Mouse (Mus musculus) adrenal gland, postnatal 14 days (tissue): Measurements from ENCODE around the gene Dennd1b. TPM values are rescaled to one million over a fixed set of nuclear protein-coding genes. Genes with fewer than 3 reads are reported as not detected.

ENCODE experiments used
- DNase-seq: peaks from one replicate; pipeline ENCODE4 v3.0.0; 2021; ENCODE audit warnings: mixed read lengths
- total RNA-seq: library from RNA; stranded (reverse); gene quantifications from 2 replicates; pipeline ENCODE4 v1.2.3, GENCODE M21; 2021

The Dennd1b gene
- total RNA-seq, 1 experiment from 2014 or later, result 19.3 TPM

DNA sequence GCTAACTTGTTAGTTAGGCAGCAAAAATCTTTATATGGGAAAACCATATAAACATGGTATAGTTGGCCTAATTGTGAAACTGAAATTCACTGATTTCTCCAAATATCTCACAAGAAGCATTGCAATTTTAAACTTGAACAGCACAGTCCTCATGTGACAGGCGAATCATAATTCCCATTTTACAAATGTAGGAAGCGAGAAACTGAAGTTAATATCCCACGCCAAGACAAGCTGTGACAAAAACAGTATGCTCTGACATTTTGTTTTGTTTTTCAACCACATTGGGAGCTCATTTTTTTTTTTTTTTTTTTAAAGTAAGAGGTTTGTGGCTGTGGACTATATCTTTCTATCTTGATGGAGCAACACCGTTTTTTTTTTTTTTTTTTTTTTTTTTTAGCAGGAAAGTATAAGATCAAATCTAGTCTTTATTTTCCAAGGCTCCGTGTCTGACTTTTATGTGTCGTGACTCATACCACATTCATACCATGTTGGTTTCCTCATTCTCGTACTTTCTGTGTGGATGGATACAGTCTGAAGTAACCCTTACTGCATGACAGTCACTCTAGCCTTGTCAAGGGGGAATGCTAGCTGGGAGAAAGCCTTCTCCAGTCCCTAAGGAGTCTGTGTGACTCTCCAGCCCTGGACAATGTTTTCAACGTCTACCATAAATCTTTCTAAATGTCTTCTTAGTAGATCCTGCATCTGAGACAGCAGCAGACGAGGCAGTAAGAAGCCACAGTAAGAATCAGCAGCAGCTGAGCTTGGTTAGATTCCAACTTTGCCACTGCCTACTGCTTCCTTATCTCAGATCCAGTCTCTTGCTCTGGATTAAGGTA, 751 bp upstream of the Dennd1b start:
- peak; percentile 22 for DNase-seq

DNA sequence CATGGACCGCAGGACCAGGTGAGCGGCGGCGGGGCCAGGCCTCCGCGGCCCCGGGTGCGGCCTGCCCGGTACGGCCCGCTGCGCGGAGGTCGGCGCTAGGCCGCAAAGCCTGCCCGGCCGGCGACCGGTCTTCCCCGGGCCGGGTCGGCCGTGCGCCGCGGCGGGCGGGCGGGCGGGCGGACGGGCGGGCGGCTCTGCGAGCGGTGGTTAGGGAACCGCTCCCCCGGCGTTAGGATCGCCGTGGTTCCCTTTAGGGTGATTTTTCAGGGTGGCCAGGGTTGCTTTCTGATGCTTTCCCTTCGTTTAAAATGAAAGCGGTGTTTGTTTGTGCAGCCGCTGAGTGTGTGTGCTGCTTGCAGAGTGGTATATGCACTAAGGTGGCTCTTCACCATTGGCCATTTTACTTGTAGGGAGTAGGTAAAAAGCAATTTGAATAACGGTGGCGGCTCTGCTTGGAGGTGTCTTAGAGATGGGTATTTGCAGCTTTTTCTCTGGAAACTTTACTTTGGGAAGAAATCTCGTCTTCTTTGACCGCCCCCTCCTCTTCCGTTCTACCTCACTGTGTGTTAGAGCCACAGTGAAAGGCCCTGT, 728 bp downstream of the Dennd1b start:
- peak; percentile 61 for DNase-seq

DNA sequence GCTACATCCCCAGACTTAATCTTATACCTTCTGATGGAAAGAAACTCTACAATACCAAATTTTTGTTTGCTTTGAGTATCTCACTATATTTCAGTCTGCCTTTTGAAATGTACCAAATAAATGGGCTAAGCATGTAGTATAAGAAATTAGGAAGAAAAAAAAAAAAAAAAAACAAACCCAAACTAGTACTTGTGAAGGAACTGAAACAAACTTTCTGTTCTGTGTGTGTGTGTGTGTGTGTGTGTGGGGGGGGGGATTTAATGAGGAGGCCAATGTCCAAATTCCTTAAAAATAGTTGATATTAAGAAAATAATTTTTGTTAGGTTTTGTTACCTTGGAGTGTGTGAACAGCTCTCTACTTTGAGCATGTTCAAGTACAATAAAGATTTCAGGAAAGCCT, 1.8 kb downstream of the Dennd1b start:
- DNase-seq, result no peak

DNA sequence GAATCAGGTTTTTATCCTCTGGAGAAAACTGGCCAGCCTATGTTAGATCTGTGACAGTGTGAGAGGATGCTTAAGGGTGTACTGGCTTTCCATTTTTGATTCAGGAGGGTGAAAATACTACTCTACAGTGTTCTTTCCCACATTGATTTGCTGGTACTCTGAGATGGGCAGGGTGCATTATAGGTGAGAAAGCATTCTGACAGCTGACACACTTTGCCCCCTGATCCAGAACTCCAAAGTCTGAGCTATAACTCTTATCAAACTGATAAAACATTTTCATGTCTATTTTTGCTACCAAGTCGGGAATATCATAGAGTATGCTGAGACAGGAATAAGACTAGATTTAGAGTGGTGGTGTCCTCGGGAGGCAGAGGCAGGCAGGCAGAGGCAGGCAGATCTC, 2.3 kb downstream of the Dennd1b start:
- DNase-seq, result no peak

DNA sequence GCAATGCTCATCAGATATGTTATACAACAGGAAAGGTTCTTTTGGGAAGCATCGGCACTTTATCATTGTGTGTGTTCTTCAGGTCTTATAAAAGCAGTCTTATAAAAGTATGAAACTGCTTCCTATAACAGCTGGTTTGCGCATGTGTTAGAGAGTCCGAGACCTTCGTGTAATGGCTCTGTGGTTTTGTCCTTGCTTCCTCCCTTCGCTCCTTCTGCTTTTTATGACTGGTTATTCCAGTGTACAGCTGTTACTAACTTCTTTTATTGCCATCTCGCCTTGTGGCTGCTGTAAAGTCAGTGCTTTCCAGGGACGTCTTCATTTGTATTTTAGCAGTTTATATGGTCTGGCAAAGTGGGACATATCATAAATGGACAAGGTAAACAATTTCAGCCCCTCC, 4.2 kb downstream of the Dennd1b start:
- no peak for DNase-seq

DNA sequence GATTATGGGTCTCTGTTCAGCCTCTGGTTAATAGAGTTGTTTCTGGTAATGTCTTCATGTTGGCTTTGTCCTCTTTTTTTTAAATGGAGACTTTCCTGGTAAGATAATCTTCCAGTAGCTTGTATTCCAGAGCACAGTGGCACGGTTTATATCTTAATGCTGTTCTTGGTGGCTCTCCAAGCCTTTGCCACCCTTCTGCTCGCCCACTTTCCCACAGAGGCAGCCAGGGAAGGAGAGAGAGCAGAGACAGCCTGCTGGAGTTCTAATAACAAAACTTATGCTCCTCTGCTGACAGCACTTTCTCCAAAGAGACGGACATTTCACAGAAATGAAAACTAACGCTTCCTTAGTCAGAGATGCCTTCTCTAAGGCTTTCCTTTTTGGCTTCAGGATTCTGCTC, 6.8 kb downstream of the Dennd1b start:
- no peak for DNase-seq

DNA sequence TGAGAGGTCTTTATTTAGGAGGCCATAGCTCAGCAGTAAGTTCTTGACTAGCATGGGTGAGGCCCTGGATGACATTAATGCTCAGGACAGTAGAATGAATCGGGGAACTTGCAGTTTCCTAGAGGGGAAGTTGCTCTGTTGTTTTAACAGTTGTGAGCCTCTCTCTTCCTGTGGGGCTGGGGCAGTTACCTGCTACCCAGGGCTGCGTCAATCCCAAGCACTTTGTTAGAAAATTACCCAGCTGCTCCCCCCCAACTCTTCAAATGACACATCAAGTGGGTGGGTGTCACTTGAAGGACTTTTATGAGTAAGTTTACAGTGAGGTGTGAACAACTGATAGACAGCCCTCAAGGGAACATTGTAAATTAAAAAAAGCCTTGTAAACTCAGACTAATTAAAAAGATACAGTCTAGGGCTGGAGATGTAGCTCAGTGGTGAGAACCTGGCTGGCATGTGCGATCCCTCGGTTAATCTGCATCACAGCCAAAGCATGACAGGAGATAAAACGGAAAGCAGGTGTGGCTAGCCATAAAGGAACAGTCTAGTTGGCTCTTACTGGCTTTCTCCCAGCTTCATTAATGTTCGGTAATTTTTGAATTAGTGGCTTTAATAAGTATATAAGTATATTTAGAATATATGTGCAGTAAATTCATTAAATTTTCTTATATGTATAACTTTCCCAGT, 10.4 kb downstream of the Dennd1b start:
- DNase-seq, result no peak

DNA sequence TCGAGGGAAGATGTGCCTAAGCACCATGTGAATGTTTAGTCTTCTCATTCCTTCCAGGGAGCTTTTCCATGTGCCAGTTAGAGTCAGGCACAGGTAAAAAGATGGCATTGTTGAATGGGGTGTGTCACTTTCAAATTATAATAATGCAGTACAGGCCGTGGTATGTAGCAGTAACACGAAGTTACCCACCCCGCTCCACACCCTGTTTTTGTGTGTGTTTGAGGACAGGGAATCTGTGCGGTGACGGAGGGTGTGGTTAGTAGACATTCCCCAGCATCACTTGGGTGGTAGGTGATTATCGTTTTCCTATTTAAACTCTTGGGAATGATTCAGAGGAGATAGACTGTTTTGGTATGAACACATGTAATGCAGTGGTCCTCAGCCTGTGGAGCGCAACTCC, 11.6 kb downstream of the Dennd1b start:
- DNase-seq, result no peak

DNA sequence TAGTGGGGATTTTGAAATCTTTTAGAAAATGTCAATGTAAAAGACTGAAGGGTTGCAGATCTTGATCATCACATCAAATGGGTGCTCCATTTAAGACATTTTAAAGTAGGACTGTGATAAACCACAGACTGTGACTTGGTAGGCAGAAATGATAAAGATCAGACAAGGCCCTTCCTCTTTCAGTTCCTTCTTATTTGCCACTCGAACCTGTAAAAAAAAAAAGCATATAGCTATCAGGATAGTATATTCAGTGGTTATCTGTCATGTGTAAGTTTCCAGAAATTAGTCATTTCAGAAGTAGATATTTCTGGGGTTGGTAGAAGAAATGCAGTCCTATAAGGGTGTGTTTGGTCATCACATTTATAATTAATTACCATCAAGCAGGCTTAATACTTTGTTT, 12.7 kb downstream of the Dennd1b start:
- no peak for DNase-seq

DNA sequence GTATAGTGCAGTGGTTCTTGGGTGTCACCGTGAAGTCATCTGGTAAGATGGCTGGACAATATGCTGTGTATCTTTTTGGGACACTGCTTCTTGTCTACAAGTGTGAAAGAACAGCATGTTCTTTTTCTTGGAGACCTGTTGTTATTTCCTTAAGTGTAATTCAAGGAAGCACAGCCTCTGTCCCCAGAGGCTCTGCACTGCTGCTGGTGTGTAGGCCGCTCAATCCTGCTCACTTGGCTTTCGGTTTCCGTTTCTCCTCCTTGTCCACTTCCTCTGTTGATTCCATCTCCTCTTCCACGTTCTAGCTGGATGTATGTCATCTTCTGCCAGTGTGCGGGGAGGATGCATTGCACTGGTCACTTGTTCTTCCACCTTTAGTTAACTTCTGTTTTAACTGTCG, 19.0 kb downstream of the Dennd1b start:
- peak; percentile 13 for DNase-seq

DNA sequence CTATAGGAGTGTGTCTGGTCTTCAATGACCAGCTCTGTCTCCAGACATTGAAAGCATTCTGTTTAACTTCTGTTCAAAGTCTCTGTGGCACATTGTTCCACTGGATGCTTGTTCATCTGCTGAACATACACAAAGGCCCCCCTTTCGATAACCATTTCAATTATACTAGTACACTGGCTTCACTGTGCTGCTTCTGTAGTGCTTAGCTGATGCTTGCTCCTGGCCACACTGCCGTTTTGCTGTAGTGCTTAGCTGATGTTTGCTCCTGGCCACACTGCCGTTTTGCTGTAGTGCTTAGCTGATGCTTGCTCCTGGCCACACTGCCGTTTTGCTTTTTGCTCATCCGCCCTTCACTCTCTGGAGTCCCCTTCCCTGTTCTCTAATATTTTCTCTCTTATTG, 19.4 kb downstream of the Dennd1b start:
- no peak for DNase-seq

DNA sequence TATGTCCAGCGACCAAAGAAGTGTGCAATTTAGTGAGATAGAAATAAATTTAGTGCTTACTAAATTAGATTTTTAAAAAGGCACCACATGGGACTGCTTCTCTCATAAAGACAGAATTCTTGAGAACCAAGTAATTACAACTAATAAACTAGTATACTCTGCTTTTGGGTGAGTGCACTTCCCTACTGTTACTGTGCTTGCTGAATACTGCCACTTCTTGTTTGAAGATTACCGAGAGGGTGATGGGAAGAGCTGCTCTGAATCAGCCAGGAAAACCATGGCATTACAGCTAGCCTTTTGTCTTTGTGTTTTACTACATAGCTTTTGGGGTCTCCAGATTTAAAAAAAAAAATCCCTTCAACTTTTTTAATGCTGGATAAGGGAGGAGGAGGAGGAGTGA, 19.8 kb downstream of the Dennd1b start:
- no peak for DNase-seq

DNA sequence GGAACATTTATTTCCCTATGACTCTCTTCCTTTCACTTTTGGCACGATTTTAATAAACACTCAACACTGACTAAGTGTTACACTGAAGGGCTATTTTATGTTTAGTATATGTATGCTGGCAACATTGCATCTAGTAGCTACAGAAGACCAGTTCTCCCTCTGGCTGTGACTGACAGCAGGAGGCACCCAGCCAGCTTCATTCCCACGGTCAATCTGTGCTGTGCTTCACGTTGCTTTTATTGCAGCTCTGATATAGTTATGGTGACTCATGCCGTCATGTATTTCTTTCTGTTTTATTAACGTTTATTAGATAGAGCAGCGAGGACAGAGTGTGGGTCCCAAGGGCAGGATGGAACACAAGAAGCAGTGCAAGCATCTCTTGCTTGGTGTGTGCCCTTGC, 20.2 kb downstream of the Dennd1b start:
- peak; percentile 39 for DNase-seq

DNA sequence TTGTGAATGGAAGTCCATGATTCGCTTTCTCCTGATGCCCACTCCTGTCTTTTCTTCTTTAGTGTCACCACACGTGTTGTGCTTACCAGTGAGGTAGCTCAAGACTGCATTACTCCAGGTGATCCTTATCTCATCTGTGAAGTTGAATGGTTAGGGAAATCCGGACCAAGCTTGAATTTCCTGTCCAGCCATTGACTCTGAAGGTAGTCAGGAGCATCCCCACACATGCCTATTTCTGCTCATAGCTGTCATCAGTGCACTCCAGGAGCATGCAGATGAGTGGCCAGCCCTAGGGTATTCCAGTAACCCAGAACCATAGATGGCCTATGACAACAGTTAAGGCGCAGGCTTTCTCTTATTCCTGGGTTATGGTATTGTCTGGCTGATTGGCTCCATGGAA, 20.9 kb downstream of the Dennd1b start:
- DNase-seq, result no peak

DNA sequence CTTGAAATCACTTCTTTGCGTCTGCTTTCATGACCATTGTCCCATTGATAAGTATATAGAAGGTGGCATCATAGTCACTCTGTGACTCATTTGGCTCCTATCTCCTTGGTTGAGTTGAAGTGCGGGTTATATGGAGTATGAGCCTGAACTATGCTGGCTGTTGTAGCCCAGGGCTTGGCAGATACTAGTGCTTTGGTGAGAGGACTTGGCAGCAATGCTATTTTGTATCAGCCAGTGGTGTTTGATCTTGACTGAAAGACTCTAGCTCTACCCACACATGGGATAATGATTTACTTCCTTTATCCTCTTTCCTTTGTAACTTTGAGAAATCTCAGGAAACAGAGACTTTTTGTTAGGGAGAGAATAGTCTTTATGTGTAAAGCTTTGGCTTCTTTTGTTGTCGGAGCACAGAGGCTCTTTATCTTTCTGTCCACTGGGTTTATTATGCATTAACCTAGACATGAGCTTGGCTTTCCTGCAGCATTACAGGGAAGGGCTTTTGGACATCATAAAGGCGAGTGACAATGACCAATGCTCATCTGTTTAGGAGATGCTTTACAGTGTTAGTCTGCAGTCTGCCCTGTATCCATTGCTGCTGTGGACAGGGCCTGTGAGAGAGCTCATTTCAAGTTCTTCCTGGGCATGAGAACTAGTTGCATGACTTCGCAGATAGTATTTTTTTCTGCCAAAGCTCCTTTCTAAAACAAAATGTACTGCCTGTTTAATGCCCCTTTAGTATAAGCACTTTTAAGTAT, 29.3 kb downstream of the Dennd1b start:
- no peak for DNase-seq

DNA sequence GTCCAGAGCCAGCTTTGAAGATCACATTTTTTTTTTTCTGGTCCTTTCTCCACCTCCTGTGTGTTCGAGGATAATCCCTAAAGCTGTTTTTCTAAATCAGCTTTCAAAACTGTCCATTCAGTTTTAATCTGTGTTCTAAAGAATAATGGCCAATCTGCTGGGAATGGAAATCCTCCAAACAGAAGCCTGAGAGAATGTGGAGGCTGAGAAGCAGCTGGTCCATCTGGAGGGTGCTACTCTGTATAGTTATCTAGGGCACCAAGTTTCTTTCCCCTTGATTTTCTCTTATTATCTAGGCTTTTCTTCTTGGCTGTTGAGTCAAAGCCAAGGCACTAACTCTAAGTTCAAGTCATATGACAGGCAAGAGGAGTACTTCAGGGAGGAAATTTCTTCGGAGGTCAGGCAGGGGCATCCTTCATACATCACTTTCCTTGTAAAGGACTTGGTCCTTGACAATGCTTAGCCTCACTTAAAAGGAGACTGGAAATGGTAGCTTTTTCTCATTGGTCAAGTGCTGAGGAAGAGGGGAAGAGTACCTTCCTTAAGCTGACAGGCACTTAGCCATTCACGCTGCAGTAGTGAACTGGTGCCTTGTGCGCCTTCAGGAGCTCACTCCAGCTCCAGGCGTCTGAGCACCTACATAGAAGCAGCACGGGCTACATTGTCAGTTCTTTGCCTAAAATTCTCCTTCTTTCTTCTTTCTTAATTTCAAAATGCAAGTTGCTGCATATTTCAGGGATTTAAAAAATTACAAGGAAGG, 32.6 kb downstream of the Dennd1b start:
- DNase-seq, result no peak

DNA sequence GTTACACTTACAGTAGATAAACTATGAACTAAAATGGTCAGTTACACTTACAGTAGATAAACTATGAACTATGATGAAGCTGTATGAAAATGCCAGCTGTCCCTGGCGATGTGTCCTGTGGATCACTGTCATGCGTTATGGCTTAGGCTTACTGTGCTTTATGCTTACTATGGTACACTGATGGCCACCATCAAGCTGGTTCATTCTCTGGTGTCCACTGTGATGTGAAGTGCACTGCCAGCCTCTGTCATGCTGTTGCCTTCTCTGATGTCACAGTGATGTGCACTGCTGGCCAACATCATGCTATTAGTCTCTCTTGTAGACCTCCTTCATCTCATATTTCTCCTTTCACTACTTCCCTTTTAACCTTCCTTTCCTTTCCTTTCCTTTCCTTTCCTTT, 33.4 kb downstream of the Dennd1b start:
- no peak for DNase-seq

DNA sequence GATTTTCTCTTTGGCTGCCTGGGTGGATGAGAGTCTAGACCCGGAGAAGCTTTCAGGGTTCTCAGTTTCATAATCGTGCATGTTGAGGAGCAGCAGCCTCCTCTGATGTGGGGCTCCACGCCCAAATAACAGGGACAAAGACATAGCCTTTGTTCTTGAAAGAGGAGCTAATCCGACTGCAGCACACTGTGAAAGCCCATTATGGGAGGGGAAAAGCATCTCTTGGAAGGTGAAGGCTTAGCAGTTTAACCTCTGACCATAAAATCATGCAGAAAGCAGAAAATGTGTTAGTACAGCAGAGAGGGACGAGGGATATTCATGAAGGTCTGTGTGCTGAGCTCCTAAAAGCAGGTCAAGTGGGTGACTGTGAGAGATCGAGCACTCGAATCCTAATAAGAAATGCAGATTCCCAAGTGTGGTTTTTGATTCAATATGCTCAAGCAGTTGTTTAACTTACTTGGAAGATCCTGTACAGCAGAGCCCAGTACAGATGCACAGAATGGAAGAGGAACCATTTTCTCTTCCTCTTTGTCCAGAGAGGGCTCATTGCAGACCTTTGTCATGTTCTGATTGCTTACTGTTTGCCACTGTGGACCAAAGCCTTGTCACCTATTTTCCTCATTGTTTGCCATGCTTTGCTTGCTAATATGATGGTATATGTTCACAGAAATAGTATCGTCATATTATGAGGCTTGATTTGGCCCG, 37.6 kb downstream of the Dennd1b start:
- DNase-seq, result no peak

DNA sequence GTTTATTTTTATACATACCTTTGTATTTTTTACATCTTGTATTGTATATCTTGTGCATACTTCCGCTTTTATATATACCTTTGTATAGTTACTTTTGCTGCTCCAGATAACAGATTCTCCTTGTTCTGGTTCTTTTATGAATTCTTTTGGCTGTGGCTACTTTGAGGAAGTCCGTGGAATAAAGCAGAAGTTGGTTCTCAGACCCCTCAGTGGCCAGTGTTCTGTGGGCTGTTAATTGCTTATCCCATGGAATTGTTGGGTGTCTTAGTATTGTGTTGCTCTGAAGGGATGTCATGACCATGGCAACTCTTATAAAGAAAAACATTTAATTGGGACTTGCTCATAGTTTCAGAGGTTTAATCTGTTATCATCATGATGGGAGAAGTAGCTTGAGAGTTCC, 40.3 kb downstream of the Dennd1b start:
- no peak for DNase-seq

DNA sequence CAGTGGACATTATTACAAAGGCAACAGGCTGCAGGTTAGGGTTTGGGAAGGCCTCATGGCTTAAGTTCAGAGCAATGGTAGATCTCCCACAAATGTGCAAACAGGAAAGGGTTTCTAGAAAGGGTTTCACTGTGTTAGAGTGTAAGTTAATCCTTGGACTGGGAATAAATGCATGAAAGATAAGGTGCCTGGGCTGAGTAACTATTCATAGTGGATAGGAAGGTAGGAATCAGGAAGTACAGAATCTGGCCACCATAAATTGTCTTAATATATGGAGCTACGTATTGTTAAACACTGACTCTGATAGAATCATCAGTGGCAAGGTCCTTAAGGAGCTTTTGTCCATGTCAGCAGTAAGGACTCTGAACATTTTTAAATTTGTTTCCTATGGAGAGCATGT, 42.8 kb downstream of the Dennd1b start:
- DNase-seq, result no peak

DNA sequence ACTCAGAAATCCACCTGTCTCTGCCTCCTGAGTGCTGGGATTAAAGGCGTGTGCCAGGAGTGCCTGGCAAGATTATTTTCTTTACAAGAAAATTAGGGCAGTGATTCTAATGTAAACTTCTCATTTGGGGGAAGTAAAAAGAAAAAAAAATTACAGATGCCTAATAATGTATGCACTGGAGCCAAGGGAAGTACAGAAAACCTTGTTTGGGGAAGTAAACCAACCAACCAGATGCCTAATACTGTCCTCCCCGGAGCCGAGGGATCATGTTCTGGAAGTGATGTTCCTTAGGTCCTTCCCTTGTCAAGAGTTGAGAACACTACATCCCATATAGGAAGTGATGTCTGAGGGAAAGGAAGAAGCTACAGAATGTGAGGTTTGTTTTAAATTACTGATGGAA, 44.2 kb downstream of the Dennd1b start:
- DNase-seq, result no peak
